Mouse (Mus musculus) adipocyte (in vitro differentiated cells): ENCODE data around the gene Cyp2b9.
"Not testable (repeated sequence)": the region's sequence is repeated elsewhere in the genome, so short reads cannot be mapped to it uniquely, and the experiment has no call there.

Source experiments
- DNase-seq: peaks from one replicate; pipeline ENCODE4 v3.0.0-alpha.2; 2016; ENCODE audit warnings: low spot score

The Cyp2b9 gene

GRCm38 (mm10) chr7:26173111-26173510, at the start of gene Cyp2b9:
TSS of gene Cyp2b9 (plus strand) at chr7:26173411.
- DNase-seq: not testable (repeated sequence)

GRCm38 (mm10) chr7:26139623-26140022, 33.6 kb upstream of the Cyp2b9 start:
- not testable (repeated sequence) for DNase-seq

- DNase-seq: not testable (repeated sequence)
Observed at GRCm38 (mm10) chr7:26143657-26144056, 29.6 kb upstream of the Cyp2b9 start.

DNA sequence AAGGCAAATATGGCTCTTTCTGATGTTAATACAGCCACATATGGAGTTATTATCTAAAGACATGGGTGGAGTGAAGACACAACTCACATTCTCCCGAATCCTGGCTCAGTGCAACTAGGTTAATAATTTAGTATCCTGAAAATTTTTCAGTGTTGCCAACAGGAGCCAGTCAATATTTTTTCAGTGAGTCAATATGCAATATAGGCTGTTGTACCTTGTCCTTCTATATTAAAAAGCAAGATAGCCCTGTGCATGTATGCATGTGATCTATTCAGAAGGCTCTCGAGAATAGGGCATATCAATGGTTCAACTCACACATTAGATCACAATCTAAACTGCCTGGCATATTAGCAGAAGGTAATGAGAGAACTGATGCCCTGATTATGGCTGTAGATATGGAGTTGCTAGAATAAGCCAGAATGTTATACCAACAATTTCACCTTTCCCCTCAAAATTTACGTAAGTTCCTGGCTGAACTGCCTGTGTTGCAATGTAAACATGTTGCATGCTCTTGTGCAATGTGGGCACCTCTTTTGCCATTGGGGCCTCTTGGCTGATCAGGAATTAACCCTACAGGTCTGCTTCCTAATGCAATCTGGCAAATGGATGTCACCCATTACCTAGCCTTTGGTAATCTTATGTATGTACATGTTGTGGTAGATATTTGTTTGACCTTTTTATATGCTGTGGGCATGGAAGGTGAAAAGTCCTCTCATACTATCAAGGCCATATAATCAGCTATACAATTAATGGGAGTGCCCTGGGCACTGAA, 4.3 kb upstream of the Cyp2b9 start:
- DNase-seq: not testable (repeated sequence)

- DNase-seq: peak; percentile 2
Observed at GRCm38 (mm10) chr7:26201083-26201482, 27.9 kb downstream of the Cyp2b9 start.

GRCm38 (mm10) chr7:26260034-26260433, 86.8 kb downstream of the Cyp2b9 start, which contains the start of gene Vmn1r184:
TSS of gene Vmn1r184 (plus strand) at chr7:26260334.
- not testable (repeated sequence) for DNase-seq
